Mouse (Mus musculus) stomach, embryonic 16.5 days (tissue): ENCODE measurements around the gene Entpd3. TPM values are rescaled to one million over a fixed set of nuclear protein-coding genes. Genes with fewer than 3 reads are reported as not detected.

Source experiments
- ATAC-seq: fragments of 200-750 bp; cut with Nextera tagmentation; 2 replicates; pipeline ENCODE4 v1.8.0; 2017; ENCODE audit warnings: moderate number of reproducible peaks, moderate TSS enrichment; ENCODE audit not compliant: insufficient read depth, low FRiP score
- H3K27ac ChIP-seq: fragments of 300-500 bp; sonication (generic); 2 replicates; pipeline ENCODE4 v1.5.1; 2014; ENCODE audit warnings: low read length
- H3K27me3 ChIP-seq: fragments of 300-500 bp; sonication (generic); 2 replicates; pipeline ENCODE4 v1.6.1; 2014; ENCODE audit warnings: low read length, control low read depth, mixed read lengths; ENCODE audit not compliant: control insufficient read depth, insufficient read depth
- H3K36me3 ChIP-seq: fragments of 300-500 bp; sonication (generic); 2 replicates; pipeline ENCODE4 v1.6.1; 2014; ENCODE audit warnings: low read length; ENCODE audit not compliant: control insufficient read depth, insufficient read depth
- H3K4me1 ChIP-seq: fragments of 300-500 bp; sonication (generic); 2 replicates; pipeline ENCODE4 v1.6.1; 2014; ENCODE audit warnings: low read length, control low read depth, mixed read lengths; ENCODE audit not compliant: control insufficient read depth, insufficient read depth
- H3K4me2 ChIP-seq: fragments of 300-500 bp; sonication (generic); 2 replicates; pipeline ENCODE4 v1.6.1; 2014; ENCODE audit warnings: low read depth, low read length, mixed read lengths
- H3K4me3 ChIP-seq: fragments of 300-500 bp; sonication (generic); replicated peaks from 2 replicates; pipeline ENCODE4 v1.5.1; 2014; ENCODE audit warnings: mild to moderate bottlenecking, low read length
- H3K9ac ChIP-seq: fragments of 300-500 bp; sonication (generic); 2 replicates; pipeline ENCODE4 v1.6.1; 2014; ENCODE audit warnings: low read length
- H3K9me3 ChIP-seq: fragments of 300-500 bp; sonication (generic); replicated peaks from 2 replicates; pipeline ENCODE4 v1.6.1; 2016; ENCODE audit warnings: low read length, control low read depth; ENCODE audit not compliant: control insufficient read depth
- WGBS: fragments of 180-500 bp; shearing (Covaris S2); extraction: QIAGEN DNeasy Blood & Tissue Kit; methylation state at CpG from one replicate; pipeline ENCODE4 v1.1.7; 2014; 5-methylcytosine and 5-hydroxymethylcytosine counted together
- polyA plus RNA-seq: library from polyadenylated mRNA; unstranded; fragments of >200 nt; fragmentation: Nextera tagmentation; extraction: Ambion mirVana; gene quantifications from 2 replicates; pipeline ENCODE4 v1.2.1, GENCODE M21; 2015

Gene Entpd3
- polyA plus RNA-seq, 1 experiment from 2014 or later: 5.6 TPM

- peak overlapping the region; percentile 88 for H3K27ac ChIP-seq
- WGBS: 11% methylated on average over 16 of the region's 16 CpGs
- H3K4me2 ChIP-seq: peak overlapping the region; percentile 38
- no peaks in the 10 kb centered on the region for H3K36me3 ChIP-seq
- peak; percentile 86 for ATAC-seq
- no peaks in the 10 kb centered on the region for H3K9me3 ChIP-seq
- no peak overlapping the region for H3K4me3 ChIP-seq
- H3K4me1 ChIP-seq: peaks cover 20% of the 10 kb centered on the region
- peak overlapping the region; percentile 33; the same call in 1 of the 2 replicates for H3K9ac ChIP-seq
- no peaks in the 10 kb centered on the region for H3K27me3 ChIP-seq
Observed at GRCm38 (mm10) chr9:120547026-120547668, 7.5 kb downstream of the Entpd3 start.

- Histone ChIP-seq H3K9me3 (no peaks in the 10 kb centered on the region), H3K27ac (peak overlapping the region; percentile 33), H3K4me3 (no peak overlapping the region), H3K4me1 (peaks cover 20% of the 10 kb centered on the region), H3K9ac (no peak overlapping the region), H3K36me3 (no peaks in the 10 kb centered on the region), H3K4me2 (no peak overlapping the region), H3K27me3 (no peaks in the 10 kb centered on the region)
- whole genome bisulfite sequencing: 81% methylated on average over 9 of the region's 9 CpGs
- no peak for ATAC-seq
Observed at GRCm38 (mm10) chr9:120550778-120551177, 11.2 kb downstream of the Entpd3 start.

GRCm38 (mm10) chr9:120563590-120563989 is 24.0 kb downstream of the Entpd3 start:
- WGBS: 79% methylated on average over 3 of the region's 3 CpGs
- H3K4me2 ChIP-seq: no peak overlapping the region
- no peaks in the 10 kb centered on the region for H3K36me3 ChIP-seq
- H3K9me3 ChIP-seq: no peaks in the 10 kb centered on the region
- ATAC-seq: no peak
- H3K9ac ChIP-seq: no peak overlapping the region
- no peaks in the 10 kb centered on the region for H3K4me1 ChIP-seq
- H3K27me3 ChIP-seq: no peaks in the 10 kb centered on the region
- H3K27ac ChIP-seq: no peak overlapping the region
- H3K4me3 ChIP-seq: no peak overlapping the region

- H3K9me3 ChIP-seq: no peaks in the 10 kb centered on the region
- no peaks in the 10 kb centered on the region for H3K36me3 ChIP-seq
- H3K4me1 ChIP-seq: no peaks in the 10 kb centered on the region
- H3K27me3 ChIP-seq: no peaks in the 10 kb centered on the region
- H3K4me2 ChIP-seq: no peak overlapping the region
- no peak overlapping the region for H3K27ac ChIP-seq
- H3K9ac ChIP-seq: no peak overlapping the region
- 72% methylated on average over 2 of the region's 2 CpGs for WGBS
- H3K4me3 ChIP-seq: no peak overlapping the region
- no peak for ATAC-seq
Observed at GRCm38 (mm10) chr9:120564247-120564646, 24.6 kb downstream of the Entpd3 start.

- Histone ChIP-seq H3K4me2 (no peak overlapping the region), H3K4me1 (no peaks in the 10 kb centered on the region), H3K27me3 (no peaks in the 10 kb centered on the region), H3K36me3 (no peaks in the 10 kb centered on the region), H3K27ac (no peak overlapping the region), H3K4me3 (no peak overlapping the region), H3K9me3 (no peaks in the 10 kb centered on the region), H3K9ac (no peak overlapping the region)
- no peak for ATAC-seq
- 71% methylated on average over 5 of the region's 5 CpGs for WGBS
Observed at GRCm38 (mm10) chr9:120566384-120566783, 26.8 kb downstream of the Entpd3 start.

- peaks cover 13% of the 10 kb centered on the region for H3K4me1 ChIP-seq
- no peak overlapping the region for H3K9ac ChIP-seq
- no peak overlapping the region for H3K4me2 ChIP-seq
- no peak overlapping the region for H3K4me3 ChIP-seq
- H3K27ac ChIP-seq: no peak overlapping the region
- H3K9me3 ChIP-seq: no peaks in the 10 kb centered on the region
- no peaks in the 10 kb centered on the region for H3K27me3 ChIP-seq
- 50% methylated on average over 2 of the region's 2 CpGs for WGBS
- H3K36me3 ChIP-seq: peaks cover 11% of the 10 kb centered on the region
- no peak for ATAC-seq
Observed at GRCm38 (mm10) chr9:120568917-120569316, 29.3 kb downstream of the Entpd3 start.

GRCm38 (mm10) chr9:120569721-120570333 is 30.2 kb downstream of the Entpd3 start:
- H3K27ac ChIP-seq: no peak overlapping the region
- ATAC-seq: no peak
- 61% methylated on average over 13 of the region's 13 CpGs for WGBS

GRCm38 (mm10) chr9:120570334-120570725 is 30.7 kb downstream of the Entpd3 start:
- Histone ChIP-seq H3K4me2 (peak overlapping the region; percentile 70), H3K9me3 (no peaks in the 10 kb centered on the region), H3K36me3 (peaks cover 21% of the 10 kb centered on the region), H3K27ac (0 out of 2 replicates have a peak overlapping the region, but pooled peaks have one; percentile 10), H3K4me3 (peak overlapping the region; percentile 96), H3K4me1 (peaks cover 13% of the 10 kb centered on the region), H3K9ac (peak overlapping the region; percentile 70; the same call in 1 of the 2 replicates), H3K27me3 (no peaks in the 10 kb centered on the region)
- WGBS: 55% methylated on average over 2 of the region's 2 CpGs
- ATAC-seq: no peak

More at GRCm38 (mm10) chr9:120569721-120570333, 30.2 kb downstream of the Entpd3 start:
- Histone ChIP-seq H3K27me3 (no peaks in the 10 kb centered on the region), H3K36me3 (peaks cover 16% of the 10 kb centered on the region), H3K4me3 (no peak overlapping the region), H3K4me1 (peaks cover 13% of the 10 kb centered on the region), H3K9me3 (no peaks in the 10 kb centered on the region), H3K9ac (no peak overlapping the region), H3K4me2 (no peak overlapping the region)

GRCm38 (mm10) chr9:120570741-120571592 is 31.3 kb downstream of the Entpd3 start, which contains the start of gene Rpl14:
TSS of gene Rpl14 (plus strand) at chr9:120571444.
- peak within 1 kb of the TSS; percentile 77 for H3K27ac ChIP-seq
- H3K4me3 ChIP-seq: peak within 1 kb of the TSS; percentile 96
- H3K27me3 ChIP-seq: no peaks in the 10 kb centered on the region
- peak; percentile 97 for ATAC-seq
- WGBS: 5% methylated on average over 43 of the region's 43 CpGs
- peak within 1 kb of the TSS; percentile 95 for H3K4me2 ChIP-seq
- peaks cover 13% of the 10 kb centered on the region for H3K4me1 ChIP-seq
- peak within 1 kb of the TSS; percentile 95 for H3K9ac ChIP-seq
- H3K9me3 ChIP-seq: no peaks in the 10 kb centered on the region
- H3K36me3 ChIP-seq: peaks cover 27% of the 10 kb centered on the region
